Mouse (Mus musculus): ENCODE data around the gene Lcn12.

DNA sequence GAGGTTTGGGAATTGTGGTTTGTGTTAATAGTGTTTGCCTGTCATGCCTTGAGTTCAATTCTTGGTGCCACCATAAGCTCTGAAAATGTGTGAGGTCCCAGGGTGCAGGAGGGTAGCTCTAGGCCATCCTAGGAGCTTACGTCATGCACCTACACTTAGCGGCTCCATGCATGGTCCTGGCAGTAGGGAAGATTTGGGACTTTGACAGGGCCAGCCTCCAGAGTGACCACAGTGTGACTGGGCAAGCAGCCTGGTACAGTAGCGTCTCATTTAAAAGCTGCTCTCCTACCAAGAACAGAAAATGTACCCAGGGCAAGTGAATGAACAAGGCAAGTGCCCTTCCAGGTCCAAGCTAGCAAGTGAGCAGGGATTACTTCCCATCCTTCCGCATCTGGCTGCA, 12.1 kb upstream of the Lcn12 start:
- no peak for TF ChIP-seq CTCF (IDR thresholded peaks at IDR 0.05; ENCODE audit: low read depth)
- no peak for TF ChIP-seq EP300 (optimal IDR thresholded peaks at IDR 0.05)

Data from stomach, postnatal 0 days (tissue).